Mouse (Mus musculus): ENCODE results near the gene Unc50. TPM values are rescaled to one million over a fixed set of nuclear protein-coding genes. Genes with fewer than 3 reads are reported as not detected.

Unc50 gene
- total RNA-seq, 2 experiments from 2014 or later = 78.9 to 80.4 TPM

GRCm38 (mm10) chr1:37442848-37443835, 13.2 kb downstream of the Unc50 start:
- no peak for DNase-seq (ENCODE audit: low spot score in 2 of 2)

GRCm38 (mm10) chr1:37448361-37449095, 18.6 kb downstream of the Unc50 start:
- peak in 1 of 2 experiments; percentile 34 for DNase-seq (ENCODE audit: low spot score in 2 of 2)

GRCm38 (mm10) chr1:37451270-37451669, 21.3 kb downstream of the Unc50 start:
- no peak for DNase-seq (ENCODE audit: low spot score in 2 of 2)

DNA sequence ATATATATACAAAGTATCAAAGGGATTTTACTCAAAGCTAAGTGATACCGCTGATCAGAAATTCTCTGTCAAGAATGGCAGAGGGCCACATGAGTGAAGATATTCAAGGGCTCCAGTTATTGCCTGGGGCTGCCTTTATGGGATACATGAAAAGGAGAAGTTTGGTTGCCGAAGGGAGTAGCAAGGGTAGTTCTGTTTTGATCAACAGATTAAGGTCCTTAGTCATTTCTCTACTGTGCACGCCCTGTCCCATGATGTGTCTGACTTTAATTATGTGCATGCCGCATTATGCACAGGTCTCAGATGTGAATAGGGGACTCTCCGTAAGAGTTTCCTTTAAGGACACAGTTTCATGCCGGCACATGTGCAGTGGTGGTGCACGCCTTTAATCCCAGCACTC, 27.6 kb downstream of the Unc50 start:
- no peak for DNase-seq (ENCODE audit: low spot score in 2 of 2)

DNA sequence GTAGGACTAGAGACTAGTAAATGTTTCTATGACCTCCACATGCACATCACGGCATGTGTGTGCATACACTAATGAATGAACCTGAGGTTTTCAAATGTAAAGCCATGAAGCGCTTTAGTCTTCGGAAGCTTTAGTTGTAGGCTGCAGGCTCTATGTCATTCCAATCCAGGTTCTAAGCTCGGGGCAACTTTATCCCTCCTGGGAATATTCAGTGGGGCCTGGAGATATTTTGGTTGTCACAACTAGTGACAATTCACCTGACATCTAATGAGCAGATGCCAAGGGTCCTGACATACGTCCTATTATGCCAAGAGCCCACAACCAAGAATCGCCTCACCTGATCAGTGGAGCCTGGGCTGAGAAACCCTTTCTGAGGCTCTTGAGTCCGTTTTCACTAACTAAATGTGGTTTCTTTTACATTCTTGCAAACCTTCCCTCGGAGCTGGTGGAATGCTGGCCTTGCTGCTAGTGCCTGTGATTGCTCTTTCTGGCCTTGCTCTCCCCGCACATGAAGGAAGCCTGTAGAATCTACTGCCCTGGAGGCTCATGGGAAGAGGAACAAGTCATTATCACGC, 35.0 kb downstream of the Unc50 start:
- DNase-seq (ENCODE audit: low spot score in 2 of 2) = no peak

GRCm38 (mm10) chr1:37466322-37466995, 36.5 kb downstream of the Unc50 start:
- no peak for DNase-seq (ENCODE audit: low spot score in 2 of 2)

- DNase-seq (ENCODE audit: low spot score in 2 of 2) = no peak
These were observed 37.9 kb downstream of the Unc50 start for GRCm38 (mm10) chr1:37467806-37468205.

- DNase-seq (ENCODE audit: low spot score in 2 of 2) = no peak
These were observed 39.1 kb downstream of the Unc50 start for GRCm38 (mm10) chr1:37469007-37469406.

DNA sequence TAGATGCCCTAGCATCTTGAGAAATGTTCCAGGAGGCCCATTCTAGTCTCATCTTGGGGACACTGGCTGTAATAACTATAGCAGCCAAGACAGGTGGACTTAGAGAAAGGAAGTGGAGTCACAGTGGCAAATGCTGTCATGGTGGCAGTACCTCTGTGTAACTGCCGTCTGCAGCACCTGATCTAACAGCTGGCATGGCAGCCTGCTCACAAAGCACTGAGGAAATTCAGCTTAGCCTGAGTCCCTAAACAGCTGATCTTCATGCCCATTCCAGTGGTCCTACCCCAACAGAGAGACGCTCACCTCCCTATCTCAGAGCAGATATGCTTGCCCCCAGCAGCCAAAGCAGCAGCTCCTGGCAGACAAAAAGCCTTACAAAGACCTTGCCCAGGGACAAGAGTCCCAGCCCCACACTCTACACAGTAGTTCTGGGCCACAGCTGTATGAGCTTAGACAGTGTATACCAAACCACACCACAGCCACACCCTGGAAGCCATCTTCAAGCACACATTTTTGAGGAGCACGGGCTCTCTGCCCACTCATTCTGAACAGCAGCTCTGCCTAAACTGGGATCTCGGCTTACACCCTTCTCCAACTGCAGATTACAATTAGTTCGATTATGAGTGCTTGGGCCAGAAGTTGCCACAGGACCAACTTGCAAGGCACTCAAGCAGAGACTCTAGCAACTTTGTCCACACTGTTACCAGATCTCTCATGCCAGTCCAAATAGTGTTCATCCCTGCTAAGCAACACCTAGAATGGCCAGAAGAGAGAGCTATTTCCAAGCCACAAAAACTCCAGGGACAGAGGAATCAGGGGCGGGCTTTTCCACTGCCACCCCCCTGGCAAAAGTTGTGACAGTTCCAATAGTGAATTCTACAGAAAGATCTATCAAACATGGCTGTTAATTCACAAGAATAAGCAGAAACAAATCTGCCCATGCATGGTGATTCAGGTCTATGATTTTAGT, 41.5 kb downstream of the Unc50 start:
- no peak for DNase-seq (ENCODE audit: low spot score in 2 of 2)

DNA sequence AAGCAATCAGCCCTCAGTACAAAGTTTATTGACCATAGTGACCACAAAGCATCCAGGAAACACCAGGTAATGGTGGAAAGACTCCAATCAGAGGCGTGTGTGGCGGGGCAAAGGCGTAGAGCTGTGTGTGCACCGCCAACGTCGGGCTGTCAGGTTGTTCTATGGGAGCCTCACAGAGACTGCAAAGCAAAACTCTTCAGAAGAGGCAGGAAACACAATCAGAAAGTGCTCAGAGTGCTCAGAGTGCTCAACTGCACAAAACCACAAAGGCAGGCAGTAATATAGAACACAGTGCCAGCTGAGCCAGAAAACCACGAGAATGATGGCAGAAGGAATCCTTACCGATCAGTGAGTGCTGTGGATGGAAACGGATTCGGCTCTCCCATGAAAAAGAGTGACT, 43.3 kb downstream of the Unc50 start:
- DNase-seq (ENCODE audit: low spot score in 2 of 2) = no peak

DNA sequence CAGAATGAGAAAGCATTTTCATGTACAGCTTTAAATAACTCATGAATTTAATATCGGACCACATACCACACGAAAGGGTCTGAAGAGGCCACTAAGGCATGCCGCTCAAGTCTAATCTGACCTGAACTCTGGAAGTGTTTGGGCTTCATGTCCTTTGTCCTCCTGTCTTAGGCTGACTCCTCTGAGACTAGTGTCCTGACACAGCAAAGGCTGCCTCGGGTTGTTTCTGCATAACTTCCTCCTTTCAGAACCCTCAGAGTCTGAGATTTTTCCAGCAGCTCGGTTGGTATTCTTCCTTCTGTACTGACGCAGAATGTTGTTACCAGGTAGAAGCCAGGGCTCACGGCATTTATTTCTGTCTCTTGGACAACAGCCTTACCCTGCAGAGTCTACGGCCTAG, 44.1 kb downstream of the Unc50 start:
- no peak for DNase-seq (ENCODE audit: low spot score in 2 of 2)

GRCm38 (mm10) chr1:37474634-37475190, 44.8 kb downstream of the Unc50 start:
- no peak for DNase-seq (ENCODE audit: low spot score in 2 of 2)

- no peak for DNase-seq (ENCODE audit: low spot score in 2 of 2)
These were observed 45.4 kb downstream of the Unc50 start for GRCm38 (mm10) chr1:37475312-37475711.

- DNase-seq (ENCODE audit: low spot score in 2 of 2) = no peak
These were observed 47.3 kb downstream of the Unc50 start for GRCm38 (mm10) chr1:37477250-37477649.

- no peak for DNase-seq (ENCODE audit: low spot score in 2 of 2)
These were observed 48.0 kb downstream of the Unc50 start for GRCm38 (mm10) chr1:37477928-37478327.

GRCm38 (mm10) chr1:37478416-37478815, 48.5 kb downstream of the Unc50 start:
- DNase-seq (ENCODE audit: low spot score in 2 of 2) = no peak

- no peak for DNase-seq (ENCODE audit: low spot score in 2 of 2)
These were observed 49.1 kb downstream of the Unc50 start for GRCm38 (mm10) chr1:37479074-37479473.

GRCm38 (mm10) chr1:37479759-37480158, 49.8 kb downstream of the Unc50 start:
- DNase-seq (ENCODE audit: low spot score in 2 of 2) = no peak

DNA sequence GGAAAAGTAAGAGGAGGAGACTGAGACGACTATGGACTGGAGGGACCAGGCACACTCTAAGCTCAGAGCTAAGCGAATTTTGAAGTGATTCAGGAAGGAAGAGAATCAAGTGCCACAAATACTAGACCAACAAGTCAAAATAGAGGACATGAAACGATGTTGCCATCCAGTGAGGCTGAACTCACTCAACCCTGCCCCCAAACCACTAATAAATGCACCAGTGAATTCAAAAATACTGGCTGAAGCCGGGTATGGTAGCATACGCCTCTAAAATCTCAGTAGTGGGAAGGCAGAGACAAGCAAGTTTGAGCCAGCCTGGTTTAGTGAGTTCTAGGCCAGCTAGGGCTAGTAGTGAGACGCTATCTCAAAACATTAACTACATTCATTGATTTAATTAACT, 50.8 kb downstream of the Unc50 start:
- DNase-seq (ENCODE audit: low spot score in 2 of 2) = no peak

- DNase-seq (ENCODE audit: low spot score in 2 of 2) = no peak
These were observed 51.4 kb downstream of the Unc50 start for GRCm38 (mm10) chr1:37481331-37481730.

Measured in adrenal gland, postnatal 4 days (tissue).